In genomic region chr15:31364396-31364795, GRCm38 (mm10) we compare ENCODE assay signal across 21 mouse cellular contexts. TPM values are rescaled to one million over a fixed set of nuclear protein-coding genes. Genes with fewer than 3 reads are reported as not detected.
DNase-seq lines count a peak whose midpoint lies in the region; TF ChIP-seq lines count a peak whose summit lies in the region.
"Had no signal": no experiment of that assay in that cellular context is flagged by ENCODE, and none has a peak within 500 bp of the region (broad histone marks: within the 10 kb centered on the region; RNA-seq: fewer than 3 reads in every experiment).

No protein-coding gene starts in this region.

- in situ Hi-C loops in CH12.LX (cut with MboI; ENCODE audit: low pct_ligation_motif_present, low pct_unique_long_range_greater_than_20kb, low sequenced_read_pairs) = no loop called here

- peak overlapping the region; percentile 55 for H3K4me2 ChIP-seq in CH12.LX (ENCODE audit: insufficient read depth, low read depth, poor library complexity, severe bottlenecking)
- H3K4me2 ChIP-seq: forebrain, embryonic 13.5 days; liver, embryonic 11.5 days had no signal

- WGBS in limb, embryonic 10.5 days = 62% methylated on average over 6 of the region's 6 CpGs

- peaks cover 29 to 61% of the 10 kb centered on the region in 2 experiments for H3K36me3 ChIP-seq in CH12.LX (replicated peaks in 1 of 2; ENCODE audit: control insufficient read depth in 1 of 2, insufficient read depth in 1 of 2, low read length in 1 of 2)
- H3K36me3 ChIP-seq in limb, embryonic 10.5 days = no peaks in the 10 kb centered on the region
- H3K36me3 ChIP-seq: heart, embryonic 12.5 days; limb, embryonic 12.5 days had no signal

- peaks cover 79% of the 10 kb centered on the region for H3K79me2 ChIP-seq in CH12.LX (replicated peaks; ENCODE audit: control insufficient read depth, extremely low read depth, insufficient read depth, poor library complexity, severe bottlenecking)

- no peak for TF ChIP-seq CTCF in layer of hippocampus, adult 2 months (conservative IDR thresholded peaks at IDR 0.05)
- TF ChIP-seq CTCF in CH12.LX (conservative IDR thresholded peaks at IDR 0.05 in 1 of 2, IDR thresholded peaks at IDR 0.05 in 1 of 2; ENCODE audit: low read depth in 2 of 2, low read length in 2 of 2) = no peak

- peak; percentile 86 for DNase-seq in heart, adult 11 months
- DNase-seq in heart, adult 18-20 months = no peak
- DNase-seq in layer of hippocampus, adult 2 months (ENCODE audit: low spot score in 2 of 2) = no peak
- DNase-seq in layer of hippocampus, postnatal 25 days (ENCODE audit: extremely low spot score in 1 of 2, low spot score in 1 of 2) = no peak
- no peak for DNase-seq in CH12.LX (ENCODE audit: extremely low read depth)
- DNase-seq in kidney, postnatal 36 days = peak; percentile 68 to 74
- DNase-seq in limb, embryonic 10.5 days (ENCODE audit: low spot score) = no peak
- DNase-seq: adrenal gland, postnatal 25 days; cerebellum, adult 8-10 months; cerebellum, postnatal 36 days; heart, postnatal 10 days; layer of hippocampus, adult 9-11 months; liver, postnatal 0 days; lung, postnatal 36 days; thymus, adult 18-20 months; thymus, postnatal 4 days had no signal

- TF ChIP-seq POLR2A in CH12.LX (IDR thresholded peaks at IDR 0.05; ENCODE audit: low read depth, low read length) = no peak

- H3K27ac ChIP-seq in layer of hippocampus, adult 2 months = 0 out of 2 replicates have a peak overlapping the region, but pooled peaks have one; percentile 43
- no peak overlapping the region for H3K27ac ChIP-seq in CH12.LX (ENCODE audit: insufficient read depth, low read depth)
- H3K27ac ChIP-seq in limb, embryonic 10.5 days = no peak overlapping the region
- H3K27ac ChIP-seq: forebrain, embryonic 13.5 days; kidney, postnatal 0 days; limb, embryonic 12.5 days had no signal

- H3K27me3 ChIP-seq in CH12.LX (replicated peaks) = no peaks in the 10 kb centered on the region
- peaks cover 67% of the 10 kb centered on the region for H3K27me3 ChIP-seq in limb, embryonic 10.5 days (ENCODE audit: low read depth, poor library complexity, severe bottlenecking)

- peak overlapping the region; percentile 23; the same call in 1 of the 2 replicates for H3K4me3 ChIP-seq in layer of hippocampus, adult 2 months
- H3K4me3 ChIP-seq in CH12.LX (replicated peaks in 1 of 3; ENCODE audit: low read depth in 2 of 3, low read length in 2 of 3, poor library complexity in 1 of 3) = peak overlapping the region; percentile 46 to 98 (median 85)
- H3K4me3 ChIP-seq in limb, embryonic 10.5 days = no peak overlapping the region
- H3K4me3 ChIP-seq: forebrain, embryonic 13.5 days; limb, embryonic 12.5 days had no signal

- no peak for TF ChIP-seq EP300 in CH12.LX (IDR thresholded peaks at IDR 0.05; ENCODE audit: low read length)

- no peak for TF ChIP-seq RAD21 in CH12.LX (IDR thresholded peaks at IDR 0.05; ENCODE audit: low read depth, low read length)

- H3K9me3 ChIP-seq in CH12.LX (replicated peaks; ENCODE audit: low read length) = no peaks in the 10 kb centered on the region
- no peaks in the 10 kb centered on the region for H3K9me3 ChIP-seq in limb, embryonic 10.5 days (replicated peaks)
- H3K9me3 ChIP-seq: forebrain, embryonic 13.5 days; heart, embryonic 12.5 days; limb, embryonic 12.5 days had no signal

- H3K9ac ChIP-seq in CH12.LX (ENCODE audit: insufficient read depth, low read depth) = peak overlapping the region; percentile 88; the same call in 1 of the 2 replicates
- H3K9ac ChIP-seq: forebrain, embryonic 13.5 days; heart, embryonic 12.5 days; limb, embryonic 12.5 days; liver, postnatal 0 days had no signal

- dilution Hi-C loops in CH12.LX (cut with MboI; ENCODE audit: extremely low pct_ligation_motif_present, extremely low pct_unique_long_range_greater_than_20kb, low sequenced_read_pairs) = no loop called here

- H3K4me1 ChIP-seq in CH12.LX (ENCODE audit: control insufficient read depth in 1 of 2, insufficient read depth in 2 of 2) = peaks cover 27 to 65% of the 10 kb centered on the region in 2 experiments
- H3K4me1 ChIP-seq in limb, embryonic 10.5 days = peaks cover 40% of the 10 kb centered on the region

TF ChIP-seq in CH12.LX, 34 proteins besides CTCF, POLR2A, EP300 and RAD21:
- TF ChIP-seq ZMIZ1 (IDR thresholded peaks at IDR 0.05; ENCODE audit: low read depth, low read length) (no peak), TCF12 (IDR thresholded peaks at IDR 0.05; ENCODE audit: low read depth, low read length) (no peak), USF2 (conservative IDR thresholded peaks at IDR 0.05; ENCODE audit: low read depth, low read length) (no peak), MAFK (IDR thresholded peaks at IDR 0.05; ENCODE audit: insufficient replicate concordance, low read length) (no peak), UBTF (IDR thresholded peaks at IDR 0.05; ENCODE audit: low read depth, low read length) (no peak), MYC (IDR thresholded peaks at IDR 0.05; ENCODE audit: low read depth, low read length) (no peak), JUND (conservative IDR thresholded peaks at IDR 0.05; ENCODE audit: low read depth, low read length) (no peak), ZKSCAN1 (IDR thresholded peaks at IDR 0.05; ENCODE audit: borderline replicate concordance, low read depth, low read length) (no peak), ELF1 (IDR thresholded peaks at IDR 0.05; ENCODE audit: low read depth, low read length) (no peak), USF1 (IDR thresholded peaks at IDR 0.05; ENCODE audit: low read depth, low read length) (no peak), MAX (IDR thresholded peaks at IDR 0.05; ENCODE audit: low read length) (no peak), NRF1 (IDR thresholded peaks at IDR 0.05; ENCODE audit: low read depth, low read length) (no peak), ETS1 (conservative IDR thresholded peaks at IDR 0.05; ENCODE audit: low read depth, low read length) (no peak), MAZ (IDR thresholded peaks at IDR 0.05; ENCODE audit: low read depth, low read length) (no peak), SMC3 (IDR thresholded peaks at IDR 0.05; ENCODE audit: low read depth, low read length) (no peak), PAX5 (IDR thresholded peaks at IDR 0.05; ENCODE audit: low read length) (no peak)

RNA-seq across cellular contexts. Expression of gene Ankrd33b, which starts 3.1 kb away (rescaled TPM):
- total RNA-seq in heart, adult 18-20 months (2021) = 10 to 100 TPM; 25.4 to 31.1 TPM
- total RNA-seq in layer of hippocampus, adult 2 months (2021) = 10 to 100 TPM; 58.7 to 59.4 TPM
- 10 to 100 TPM; 45.8 to 52.8 TPM for total RNA-seq in layer of hippocampus, postnatal 25 days (2021)
- total RNA-seq in CH12.LX (2012; rRNA removed) (38.1 and 50.0 TPM in 2 replicates), CH12.LX (2014; rRNA removed) (69.1 and 69.6 TPM in 2 replicates)
- 55.3 and 60.3 TPM in 2 replicates for polyA plus RNA-seq in CH12.LX (2012; ENCODE audit: insufficient read length, low read depth)
- polyA plus RNA-seq in limb, embryonic 10.5 days (2016; fragmentation: Nextera tagmentation; extraction: Ambion mirVana) = 0.25 and 0.39 TPM in 2 replicates

Comparison
In these comparisons a context has a peak if more than half of its experiments do, and no peak if none do; other contexts are left out.
1. DNase-seq: peak in heart, adult 11 months (single experiment) and kidney, postnatal 36 days (2 of 2); none in heart, adult 18-20 months (0 of 2), layer of hippocampus, adult 2 months (0 of 2), layer of hippocampus, postnatal 25 days (0 of 2), CH12.LX (single experiment) and limb, embryonic 10.5 days (single experiment).